Mouse (Mus musculus) kidney, postnatal 10 days (tissue): ENCODE measurements around the gene Klhl3.

ENCODE experiments used
- DNase-seq: peaks from one replicate; pipeline ENCODE4 v3.0.0; 2021; ENCODE audit warnings: mixed read lengths

Klhl3 gene

DNA sequence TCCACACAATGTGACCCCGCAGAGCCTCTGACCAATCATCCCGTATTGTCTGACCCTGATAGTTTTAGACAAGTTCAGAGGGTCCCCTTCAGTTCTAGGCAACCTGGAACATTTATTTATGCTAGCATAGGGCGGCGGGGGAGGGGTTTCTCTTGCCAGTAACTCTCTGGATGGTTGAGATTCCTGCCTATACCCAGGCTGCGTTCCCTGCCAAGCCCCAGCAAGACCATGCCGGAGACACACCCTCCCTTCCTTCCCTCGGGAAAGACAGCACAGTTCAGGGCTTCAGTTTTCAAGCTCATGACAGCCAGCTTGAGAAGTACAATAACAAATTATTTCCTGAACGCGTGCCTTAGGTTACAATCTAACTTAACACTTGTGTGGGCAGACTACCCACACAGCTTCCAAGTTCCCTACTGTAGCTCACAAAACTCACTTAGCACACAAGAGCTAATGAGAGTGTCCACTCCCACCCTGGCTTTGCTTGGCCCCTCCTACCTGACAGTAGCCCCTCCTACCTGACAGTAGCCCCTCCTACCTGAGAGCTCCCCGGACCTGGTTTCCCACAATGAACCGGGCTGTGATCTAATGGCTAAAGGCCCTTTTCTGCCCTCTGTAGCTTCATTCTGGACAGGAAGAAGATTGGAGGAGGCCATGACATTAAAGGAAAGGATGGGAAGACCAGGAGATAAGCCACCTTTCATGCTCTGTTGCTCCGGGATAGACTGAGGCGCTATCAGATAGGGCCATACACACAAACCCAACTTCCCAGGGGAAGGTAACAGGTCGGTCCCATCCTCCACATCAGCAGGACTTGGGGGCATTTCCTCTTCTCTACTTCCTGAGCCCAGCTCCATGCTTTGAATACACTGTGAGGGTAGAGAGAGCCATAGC is 46.6 kb downstream of the Klhl3 start:
- peak; percentile 79 for DNase-seq

DNA sequence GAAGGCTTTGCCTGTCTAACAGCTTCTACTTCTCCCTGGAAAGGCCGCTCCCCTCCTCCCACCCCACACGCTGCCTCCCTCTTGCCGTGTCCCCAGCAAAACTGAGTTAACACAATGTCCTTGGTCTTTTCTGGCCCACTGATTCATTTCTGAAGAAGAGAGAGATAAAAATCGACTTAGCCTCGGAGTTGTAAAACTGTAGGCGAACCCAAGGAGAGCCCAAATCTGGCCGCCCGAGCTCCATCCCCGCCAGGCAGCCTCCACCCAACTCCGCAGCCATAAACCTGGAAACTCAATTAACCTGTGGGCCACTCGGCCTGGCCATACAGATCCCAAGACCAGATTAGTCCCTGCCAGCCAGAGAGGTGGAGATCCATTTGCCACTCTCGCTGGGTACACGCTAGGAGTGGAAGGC is 47.3 kb downstream of the Klhl3 start:
- no peak for DNase-seq

DNA sequence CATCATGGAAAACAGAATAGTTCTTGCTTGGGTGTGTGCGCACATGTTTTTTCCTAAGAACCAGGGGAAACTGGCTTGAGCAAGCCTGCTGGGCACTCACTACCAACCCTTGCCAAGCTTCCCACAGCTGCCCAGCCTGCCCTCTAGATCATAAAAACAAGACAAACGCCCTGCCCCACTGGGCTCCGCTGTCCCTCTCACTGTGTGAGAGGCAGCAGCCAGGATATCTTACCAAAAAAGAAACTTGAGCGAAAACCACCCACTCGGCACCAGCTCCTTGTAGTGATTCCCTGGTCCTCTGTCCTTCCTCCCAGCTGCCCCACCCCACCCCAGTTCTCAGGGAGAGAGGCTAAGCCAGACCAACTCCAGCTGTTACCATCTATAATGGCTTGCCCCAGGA is 48.1 kb downstream of the Klhl3 start:
- DNase-seq: peak; percentile 61

DNA sequence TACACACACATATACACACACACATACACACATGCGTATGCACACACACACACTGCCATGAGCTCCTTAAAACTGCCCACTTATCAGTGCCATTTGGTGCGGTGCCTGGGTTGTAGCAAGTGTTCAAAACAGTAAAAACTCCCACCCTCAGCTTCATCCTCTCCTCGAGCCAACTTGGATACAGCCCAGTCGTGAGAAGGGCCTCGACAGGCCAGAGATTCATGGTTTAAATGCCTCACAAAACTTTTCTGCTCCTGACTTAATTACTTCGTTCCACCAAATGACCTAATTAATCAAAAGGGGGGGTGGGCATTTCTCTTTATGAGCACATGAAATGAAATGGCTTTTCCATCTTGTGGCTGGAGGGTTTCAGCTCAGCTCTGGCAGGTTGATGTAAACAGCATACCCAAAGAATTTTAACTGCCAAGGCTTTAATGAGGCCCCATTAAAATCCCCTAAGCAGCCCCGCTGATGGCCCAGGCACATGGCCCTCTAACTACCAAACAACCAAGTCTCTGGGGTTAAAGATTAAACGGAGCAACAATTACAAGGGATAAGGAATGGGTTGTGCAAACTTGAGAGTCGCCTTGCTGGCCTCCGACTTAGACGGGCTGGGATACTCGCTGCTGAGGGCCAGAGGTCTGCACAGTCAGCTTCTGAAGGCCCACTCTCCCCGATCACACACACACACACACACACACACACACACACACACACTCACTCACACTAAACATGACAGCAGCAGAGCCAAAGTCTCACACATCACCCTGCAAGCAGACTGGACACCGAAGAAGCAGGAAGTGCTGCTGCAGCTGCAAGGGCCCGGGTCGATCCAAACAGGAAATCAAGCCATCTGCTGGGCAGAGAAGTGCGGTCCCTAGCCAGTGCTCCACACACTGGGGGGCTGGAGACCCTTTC is 55.2 kb downstream of the Klhl3 start:
- peak; percentile 81 for DNase-seq

GRCm38 (mm10) chr13:58056618-58057017 is 56.8 kb downstream of the Klhl3 start:
- DNase-seq: no peak

GRCm38 (mm10) chr13:58053628-58054027 is 59.8 kb downstream of the Klhl3 start:
- no peak for DNase-seq

- no peak for DNase-seq
These were observed 61.7 kb downstream of the Klhl3 start for GRCm38 (mm10) chr13:58051654-58052053.

GRCm38 (mm10) chr13:58051251-58051650 is 62.1 kb downstream of the Klhl3 start:
- DNase-seq: no peak

DNA sequence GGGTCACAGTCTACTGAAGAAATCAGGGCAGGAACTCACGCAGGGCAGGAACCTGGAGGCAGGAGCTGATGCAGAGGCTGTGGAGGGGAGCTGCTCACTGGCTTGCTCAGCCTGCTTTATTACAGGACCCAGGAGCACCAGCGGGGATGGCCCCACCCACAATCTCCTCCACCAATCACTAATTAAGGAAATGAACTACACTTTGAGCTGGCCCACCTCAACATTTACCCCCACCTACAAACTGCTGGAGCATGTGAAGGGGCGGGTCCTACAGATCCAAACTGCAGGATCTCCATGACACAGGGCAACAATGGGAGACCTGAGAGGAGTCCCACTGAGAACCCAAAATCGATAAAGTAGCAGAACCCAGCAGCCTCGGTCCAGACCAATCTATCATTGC is 64.3 kb downstream of the Klhl3 start:
- DNase-seq: no peak

- no peak for DNase-seq
These were observed 65.3 kb downstream of the Klhl3 start for GRCm38 (mm10) chr13:58048076-58048475.

DNA sequence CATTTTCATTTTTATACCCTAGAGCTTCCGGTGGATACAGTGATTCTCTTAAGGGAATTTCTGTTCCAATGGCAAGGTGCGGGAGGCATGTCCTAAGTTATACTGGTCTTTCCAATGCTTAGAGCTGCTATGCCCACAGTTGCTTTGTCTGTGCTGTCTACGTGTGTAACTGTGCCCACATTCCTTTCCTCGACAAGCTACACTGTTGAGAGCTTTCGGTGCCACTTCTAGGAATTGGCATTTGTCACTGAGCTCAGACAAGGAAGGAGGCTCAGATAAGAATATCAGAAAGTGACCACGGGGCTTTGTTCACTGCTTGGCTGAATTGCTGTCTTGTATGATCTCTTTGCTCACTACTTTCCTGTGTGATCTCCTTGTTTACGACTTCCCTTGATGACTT is 67.2 kb downstream of the Klhl3 start:
- DNase-seq: no peak

GRCm38 (mm10) chr13:58045278-58045677 is 68.1 kb downstream of the Klhl3 start:
- no peak for DNase-seq

DNA sequence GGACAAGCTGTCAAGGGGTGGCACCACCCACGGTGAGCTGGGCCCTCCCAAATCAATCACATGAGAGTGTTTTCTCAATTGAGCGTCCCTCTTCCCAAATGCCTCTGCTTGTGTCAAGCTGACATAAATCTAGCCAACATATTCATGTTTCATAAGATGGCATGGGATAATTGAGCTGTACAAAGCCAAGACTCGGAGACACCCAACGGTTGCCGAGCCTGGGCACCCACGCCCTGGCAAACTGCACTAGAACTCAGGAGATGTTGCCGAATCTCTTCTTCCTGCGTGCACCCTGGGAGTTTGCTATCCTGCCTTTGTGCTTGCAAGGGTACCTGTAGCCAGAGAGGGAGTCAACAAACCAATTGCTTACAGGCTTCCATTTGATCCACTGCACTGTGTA is 70.1 kb downstream of the Klhl3 start:
- DNase-seq: no peak

DNA sequence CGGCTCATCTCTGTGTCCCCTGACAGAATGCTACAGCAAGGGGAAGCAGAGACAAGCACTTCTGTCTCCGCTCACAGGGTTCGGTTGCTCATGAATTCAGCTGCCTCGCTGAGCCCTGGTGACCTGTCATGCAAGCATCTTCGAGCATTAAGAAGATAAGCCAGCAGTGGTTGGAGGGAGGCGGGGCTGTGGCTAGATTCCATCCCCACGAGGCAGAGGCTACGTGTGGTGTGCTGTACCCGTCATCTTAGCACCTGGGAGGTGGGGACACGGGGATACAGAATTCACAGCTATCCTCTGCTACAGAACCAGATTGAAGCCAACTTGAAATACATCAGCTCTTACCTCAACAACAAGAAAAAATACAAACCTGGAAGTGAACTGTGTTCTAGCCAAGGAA is 73.3 kb downstream of the Klhl3 start:
- DNase-seq: no peak

DNA sequence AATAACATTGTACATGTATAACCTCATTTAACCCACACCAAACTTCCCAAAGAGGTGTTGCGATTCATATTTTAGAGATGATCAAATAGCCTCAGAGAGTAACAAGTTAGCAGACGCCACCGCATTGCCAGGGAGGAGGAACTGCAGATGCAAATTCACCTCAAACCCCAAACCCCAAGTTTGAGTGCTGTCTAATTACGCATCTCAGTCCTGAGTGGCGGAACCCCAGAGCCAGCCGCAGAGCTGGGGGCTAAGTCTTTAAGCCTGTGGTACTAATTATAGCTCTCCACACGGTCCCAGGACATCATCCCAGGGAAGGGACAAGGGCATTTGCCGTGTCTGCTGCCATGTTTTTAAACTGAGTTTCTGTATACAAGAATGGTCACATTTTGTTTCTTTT is 75.9 kb downstream of the Klhl3 start:
- no peak for DNase-seq

DNA sequence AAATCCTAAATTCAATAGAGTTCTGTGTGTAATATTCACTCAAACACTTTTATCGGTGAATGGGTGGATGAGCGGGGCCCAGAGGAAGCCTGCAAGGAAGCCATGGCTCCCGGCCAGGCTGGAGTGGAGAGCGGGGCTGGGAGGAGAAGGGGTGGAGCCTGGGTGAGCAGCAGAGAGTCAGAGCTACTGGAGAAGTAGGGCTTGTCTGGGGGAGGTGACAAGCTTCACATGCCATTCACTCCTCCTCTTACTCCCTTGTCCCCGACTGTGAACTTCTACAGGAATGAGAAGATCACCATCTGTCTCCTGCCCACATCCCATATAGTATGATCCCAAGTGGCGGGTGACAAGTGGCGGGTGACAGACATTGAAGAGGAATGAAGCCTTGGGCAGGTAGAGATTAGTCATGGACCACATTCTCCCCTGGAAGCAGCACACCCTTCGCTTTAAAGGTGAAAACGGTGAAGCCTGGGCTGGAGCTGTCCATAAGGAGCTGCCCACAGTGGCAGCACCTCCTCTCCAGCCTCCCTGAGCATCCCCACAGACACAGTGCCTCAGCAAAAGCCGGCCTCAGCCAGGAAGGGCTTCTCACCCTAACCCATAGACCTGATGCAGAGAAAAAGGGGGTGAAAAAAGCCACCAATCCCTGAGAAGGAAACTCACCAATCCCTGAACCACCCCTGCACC is 77.8 kb downstream of the Klhl3 start:
- DNase-seq: peak; percentile 92

- DNase-seq: no peak
These were observed 78.4 kb downstream of the Klhl3 start for GRCm38 (mm10) chr13:58034985-58035384.

DNA sequence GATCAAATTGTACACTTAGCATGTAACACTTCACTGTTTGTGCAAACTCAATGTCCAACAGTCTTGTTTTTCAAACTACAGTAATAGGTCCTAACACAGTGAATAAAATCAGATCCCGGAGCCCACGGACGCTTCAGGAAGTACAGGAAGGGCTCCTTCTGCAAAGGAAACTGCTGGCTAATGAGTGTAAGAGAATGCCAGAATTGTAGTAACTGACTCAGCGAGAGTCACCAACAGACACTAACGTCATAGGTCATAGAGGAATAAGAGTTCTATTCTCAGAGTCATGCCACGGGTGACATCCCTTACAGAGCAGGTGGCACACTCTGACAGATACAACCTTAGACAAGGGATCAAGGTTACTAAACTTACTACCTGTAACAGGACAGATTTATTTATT is 78.9 kb downstream of the Klhl3 start:
- no peak for DNase-seq

- peak; percentile 87 for DNase-seq
These were observed 81.6 kb downstream of the Klhl3 start for GRCm38 (mm10) chr13:58031755-58032154.

- no peak for DNase-seq
These were observed 86.3 kb downstream of the Klhl3 start for GRCm38 (mm10) chr13:58027115-58027514.

DNA sequence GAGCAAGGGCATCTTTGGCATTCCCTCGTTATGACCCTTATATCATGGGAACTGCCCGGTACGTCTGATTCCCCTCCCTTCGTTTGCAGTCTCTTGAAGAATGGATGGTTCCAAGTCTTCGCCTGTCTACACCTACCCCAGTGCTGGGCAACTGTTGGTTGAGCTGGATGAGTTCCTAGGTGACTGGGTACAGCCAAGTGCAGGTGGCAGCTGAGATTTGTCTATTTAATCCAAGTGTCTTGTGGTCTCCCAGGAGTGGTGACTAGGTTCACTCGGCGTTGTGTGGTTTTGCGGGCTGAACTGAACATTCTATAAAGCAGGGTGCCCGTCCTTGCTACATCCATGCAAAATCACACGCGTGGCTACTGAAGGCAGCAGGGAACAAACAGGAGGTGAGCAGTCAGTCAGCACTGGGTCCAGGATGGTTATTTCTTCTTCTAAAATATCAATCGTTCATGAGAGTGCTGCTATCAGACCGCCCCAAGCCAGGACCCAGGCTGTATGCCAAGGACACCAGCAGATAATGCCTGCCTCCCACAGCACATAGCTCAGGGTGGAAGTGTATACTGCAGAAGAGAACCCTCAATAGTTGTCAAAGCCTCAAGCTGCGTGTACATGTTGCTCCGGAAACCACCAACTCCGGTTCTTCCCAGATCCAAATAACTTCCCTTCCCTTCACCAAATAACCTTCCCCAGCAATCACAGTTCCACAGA is 87.5 kb downstream of the Klhl3 start:
- no peak for DNase-seq

DNA sequence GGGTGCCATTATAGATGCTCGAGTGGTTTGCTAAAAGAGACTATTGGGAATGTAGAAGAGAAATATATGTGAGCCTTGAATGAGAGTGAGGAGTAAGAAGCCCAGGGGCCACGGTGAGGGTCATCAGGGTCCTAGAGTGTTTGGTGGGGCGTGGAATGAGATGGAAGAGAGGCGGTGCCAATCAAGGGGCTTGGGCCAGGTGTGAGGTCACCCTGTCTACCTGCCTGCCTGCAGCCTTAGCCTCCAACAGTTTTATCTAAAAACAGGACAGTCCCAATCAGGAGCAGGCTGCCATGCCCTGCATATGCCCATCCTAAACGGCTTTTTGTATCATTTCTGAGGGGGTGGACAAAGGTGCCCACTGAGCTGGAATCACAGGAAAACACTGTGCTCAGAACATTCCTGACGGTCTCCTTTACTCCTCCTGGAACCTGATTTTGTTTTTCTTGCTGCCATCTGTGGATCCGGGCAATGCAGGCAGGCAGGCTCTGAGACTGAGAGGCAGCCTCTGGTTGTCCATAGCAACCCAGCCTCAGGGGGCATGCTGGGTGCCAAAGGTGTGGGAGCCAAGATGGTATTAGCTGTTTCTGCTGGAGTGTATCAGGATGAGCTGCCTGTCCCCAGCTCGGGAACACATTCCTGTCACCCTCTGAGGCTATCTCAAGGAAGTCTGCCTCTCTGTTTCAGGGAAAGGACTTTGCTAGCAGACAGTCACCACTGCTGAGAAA is 89.5 kb downstream of the Klhl3 start:
- no peak for DNase-seq
